Mouse (Mus musculus): Measurements from ENCODE around the gene Rassf5. TPM values are rescaled to one million over a fixed set of nuclear protein-coding genes. Genes with fewer than 3 reads are reported as not detected.

Gene Rassf5
- polyA plus RNA-seq, 1 experiment from 2014 or later: 4.0 TPM

- H3K9ac ChIP-seq (ENCODE audit: low read depth, low read length): no peak overlapping the region
- no peaks in the 10 kb centered on the region for H3K27me3 ChIP-seq (replicated peaks; ENCODE audit: control insufficient read depth, insufficient read depth, low read length)
- WGBS: 91% methylated on average over 1 of the region's 1 CpGs
- H3K36me3 ChIP-seq (ENCODE audit: control insufficient read depth, insufficient read depth, low read length): peaks cover 23% of the 10 kb centered on the region
- no peak for DNase-seq (ENCODE audit: low spot score)
- H3K9me3 ChIP-seq (ENCODE audit: control insufficient read depth, low read length): no peaks in the 10 kb centered on the region
- no peak overlapping the region for H3K4me3 ChIP-seq (ENCODE audit: low read depth, low read length)
- H3K27ac ChIP-seq (replicated peaks; ENCODE audit: low read depth, low read length): no peak overlapping the region
- H3K4me1 ChIP-seq (ENCODE audit: control insufficient read depth, insufficient read depth, low read length): peaks cover 8% of the 10 kb centered on the region; the same call in 1 of the 2 replicates
- H3K4me2 ChIP-seq (ENCODE audit: low read depth, low read length): no peak overlapping the region
- no peak for ATAC-seq (ENCODE audit: low read depth)
Measured at GRCm38 (mm10) chr1:131284167-131284566, 39.1 kb upstream of the Rassf5 start.

GRCm38 (mm10) chr1:131281731-131282130, 36.7 kb upstream of the Rassf5 start:
- Histone ChIP-seq H3K36me3 (ENCODE audit: control insufficient read depth, insufficient read depth, low read length) (0 out of 2 replicates have a peak, but pooled peaks cover 6% of the 10 kb centered on the region), H3K9me3 (ENCODE audit: control insufficient read depth, low read length) (no peaks in the 10 kb centered on the region), H3K9ac (ENCODE audit: low read depth, low read length) (no peak overlapping the region), H3K27me3 (replicated peaks; ENCODE audit: control insufficient read depth, insufficient read depth, low read length) (no peaks in the 10 kb centered on the region), H3K4me3 (ENCODE audit: low read depth, low read length) (no peak overlapping the region), H3K27ac (replicated peaks; ENCODE audit: low read depth, low read length) (no peak overlapping the region), H3K4me1 (ENCODE audit: control insufficient read depth, insufficient read depth, low read length) (peaks cover 11% of the 10 kb centered on the region; the same call in 1 of the 2 replicates), H3K4me2 (ENCODE audit: low read depth, low read length) (no peak overlapping the region)
- no peak for ATAC-seq (ENCODE audit: low read depth)
- DNase-seq (ENCODE audit: low spot score): no peak
- WGBS: 40% methylated on average over 4 of the region's 4 CpGs

- 0 out of 2 replicates have a peak, but pooled peaks have one; percentile 20 for ATAC-seq (ENCODE audit: low read depth)
- Histone ChIP-seq H3K4me2 (ENCODE audit: low read depth, low read length) (no peak overlapping the region), H3K27me3 (replicated peaks; ENCODE audit: control insufficient read depth, insufficient read depth, low read length) (no peaks in the 10 kb centered on the region), H3K4me3 (ENCODE audit: low read depth, low read length) (no peak overlapping the region), H3K4me1 (ENCODE audit: control insufficient read depth, insufficient read depth, low read length) (peaks cover 11% of the 10 kb centered on the region; the same call in 1 of the 2 replicates), H3K27ac (replicated peaks; ENCODE audit: low read depth, low read length) (no peak overlapping the region), H3K9me3 (ENCODE audit: control insufficient read depth, low read length) (no peaks in the 10 kb centered on the region), H3K36me3 (ENCODE audit: control insufficient read depth, insufficient read depth, low read length) (no peaks in the 10 kb centered on the region), H3K9ac (ENCODE audit: low read depth, low read length) (no peak overlapping the region)
- no peak for DNase-seq (ENCODE audit: low spot score)
- 48% methylated on average over 3 of the region's 3 CpGs for WGBS
Measured at GRCm38 (mm10) chr1:131280280-131280679, 35.2 kb upstream of the Rassf5 start.

GRCm38 (mm10) chr1:131279456-131279776, 34.4 kb upstream of the Rassf5 start, which contains the start of gene Ikbke:
TSS of gene Ikbke (minus strand) at chr1:131279606.
- 27% methylated on average over 4 of the region's 4 CpGs for WGBS
- no peak within 1 kb of the TSS; the same call in 1 of the 2 replicates for H3K27ac ChIP-seq (replicated peaks; ENCODE audit: low read depth, low read length)
- H3K27me3 ChIP-seq (replicated peaks; ENCODE audit: control insufficient read depth, insufficient read depth, low read length): no peaks in the 10 kb centered on the region
- peaks cover 11% of the 10 kb centered on the region; the same call in 1 of the 2 replicates for H3K4me1 ChIP-seq (ENCODE audit: control insufficient read depth, insufficient read depth, low read length)
- peak within 1 kb of the TSS; percentile 39 for H3K4me3 ChIP-seq (ENCODE audit: low read depth, low read length)
- H3K9ac ChIP-seq (ENCODE audit: low read depth, low read length): peak within 1 kb of the TSS; percentile 56
- ATAC-seq (ENCODE audit: low read depth): no peak
- peak within 1 kb of the TSS; percentile 56 for H3K4me2 ChIP-seq (ENCODE audit: low read depth, low read length)
- H3K9me3 ChIP-seq (ENCODE audit: control insufficient read depth, low read length): no peaks in the 10 kb centered on the region
- no peaks in the 10 kb centered on the region for H3K36me3 ChIP-seq (ENCODE audit: control insufficient read depth, insufficient read depth, low read length)
- no peak for DNase-seq (ENCODE audit: low spot score)

GRCm38 (mm10) chr1:131278606-131279455, 33.8 kb upstream of the Rassf5 start:
- DNase-seq (ENCODE audit: low spot score) (no peak), ATAC-seq (ENCODE audit: low read depth) (no peak)
- H3K4me1 ChIP-seq (ENCODE audit: control insufficient read depth, insufficient read depth, low read length): peaks cover 11% of the 10 kb centered on the region; the same call in 1 of the 2 replicates
- H3K9ac ChIP-seq (ENCODE audit: low read depth, low read length): peak overlapping the region; percentile 56
- no peaks in the 10 kb centered on the region for H3K27me3 ChIP-seq (replicated peaks; ENCODE audit: control insufficient read depth, insufficient read depth, low read length)
- H3K27ac ChIP-seq (replicated peaks; ENCODE audit: low read depth, low read length): no peak overlapping the region; the same call in 1 of the 2 replicates
- H3K4me3 ChIP-seq (ENCODE audit: low read depth, low read length): peak overlapping the region; percentile 39
- 40% methylated on average over 8 of the region's 8 CpGs for WGBS
- H3K36me3 ChIP-seq (ENCODE audit: control insufficient read depth, insufficient read depth, low read length): no peaks in the 10 kb centered on the region
- no peaks in the 10 kb centered on the region for H3K9me3 ChIP-seq (ENCODE audit: control insufficient read depth, low read length)
- peak overlapping the region; percentile 56 for H3K4me2 ChIP-seq (ENCODE audit: low read depth, low read length)

GRCm38 (mm10) chr1:131276831-131277230, 31.8 kb upstream of the Rassf5 start:
- Histone ChIP-seq H3K4me1 (ENCODE audit: control insufficient read depth, insufficient read depth, low read length) (peaks cover 6% of the 10 kb centered on the region; the same call in 1 of the 2 replicates), H3K27me3 (replicated peaks; ENCODE audit: control insufficient read depth, insufficient read depth, low read length) (no peaks in the 10 kb centered on the region), H3K4me2 (ENCODE audit: low read depth, low read length) (no peak overlapping the region), H3K27ac (replicated peaks; ENCODE audit: low read depth, low read length) (no peak overlapping the region), H3K36me3 (ENCODE audit: control insufficient read depth, insufficient read depth, low read length) (no peaks in the 10 kb centered on the region), H3K9me3 (ENCODE audit: control insufficient read depth, low read length) (no peaks in the 10 kb centered on the region), H3K4me3 (ENCODE audit: low read depth, low read length) (no peak overlapping the region), H3K9ac (ENCODE audit: low read depth, low read length) (no peak overlapping the region)
- DNase-seq (ENCODE audit: low spot score): no peak
- no peak for ATAC-seq (ENCODE audit: low read depth)

GRCm38 (mm10) chr1:131275577-131275976, 30.5 kb upstream of the Rassf5 start:
- DNase-seq (ENCODE audit: low spot score) (no peak), ATAC-seq (ENCODE audit: low read depth) (no peak)
- H3K9me3 ChIP-seq (ENCODE audit: control insufficient read depth, low read length): no peaks in the 10 kb centered on the region
- WGBS: 85% methylated on average over 14 of the region's 14 CpGs
- H3K27me3 ChIP-seq (replicated peaks; ENCODE audit: control insufficient read depth, insufficient read depth, low read length): no peaks in the 10 kb centered on the region
- no peak overlapping the region for H3K27ac ChIP-seq (replicated peaks; ENCODE audit: low read depth, low read length)
- H3K9ac ChIP-seq (ENCODE audit: low read depth, low read length): no peak overlapping the region
- H3K4me3 ChIP-seq (ENCODE audit: low read depth, low read length): no peak overlapping the region
- no peaks in the 10 kb centered on the region for H3K36me3 ChIP-seq (ENCODE audit: control insufficient read depth, insufficient read depth, low read length)
- H3K4me1 ChIP-seq (ENCODE audit: control insufficient read depth, insufficient read depth, low read length): peaks cover 6% of the 10 kb centered on the region; the same call in 1 of the 2 replicates
- no peak overlapping the region for H3K4me2 ChIP-seq (ENCODE audit: low read depth, low read length)

GRCm38 (mm10) chr1:131274725-131275539, 29.9 kb upstream of the Rassf5 start:
- Histone ChIP-seq H3K4me1 (ENCODE audit: control insufficient read depth, insufficient read depth, low read length) (peaks cover 6% of the 10 kb centered on the region; the same call in 1 of the 2 replicates), H3K27ac (replicated peaks; ENCODE audit: low read depth, low read length) (no peak overlapping the region), H3K9ac (ENCODE audit: low read depth, low read length) (no peak overlapping the region), H3K4me2 (ENCODE audit: low read depth, low read length) (no peak overlapping the region), H3K27me3 (replicated peaks; ENCODE audit: control insufficient read depth, insufficient read depth, low read length) (no peaks in the 10 kb centered on the region), H3K9me3 (ENCODE audit: control insufficient read depth, low read length) (no peaks in the 10 kb centered on the region), H3K4me3 (ENCODE audit: low read depth, low read length) (no peak overlapping the region), H3K36me3 (ENCODE audit: control insufficient read depth, insufficient read depth, low read length) (no peaks in the 10 kb centered on the region)
- WGBS: 46% methylated on average over 22 of the region's 22 CpGs
- no peak for ATAC-seq (ENCODE audit: low read depth)
- no peak for DNase-seq (ENCODE audit: low spot score)

Measured in embryonic facial prominence, embryonic 14.5 days (tissue).